Mouse (Mus musculus): ENCODE measurements around the gene Trp53. TPM values are rescaled to one million over a fixed set of nuclear protein-coding genes. Genes with fewer than 3 reads are reported as not detected.

Trp53 gene
- polyA plus RNA-seq, 1 experiment from 2014 or later: 110 TPM

DNA sequence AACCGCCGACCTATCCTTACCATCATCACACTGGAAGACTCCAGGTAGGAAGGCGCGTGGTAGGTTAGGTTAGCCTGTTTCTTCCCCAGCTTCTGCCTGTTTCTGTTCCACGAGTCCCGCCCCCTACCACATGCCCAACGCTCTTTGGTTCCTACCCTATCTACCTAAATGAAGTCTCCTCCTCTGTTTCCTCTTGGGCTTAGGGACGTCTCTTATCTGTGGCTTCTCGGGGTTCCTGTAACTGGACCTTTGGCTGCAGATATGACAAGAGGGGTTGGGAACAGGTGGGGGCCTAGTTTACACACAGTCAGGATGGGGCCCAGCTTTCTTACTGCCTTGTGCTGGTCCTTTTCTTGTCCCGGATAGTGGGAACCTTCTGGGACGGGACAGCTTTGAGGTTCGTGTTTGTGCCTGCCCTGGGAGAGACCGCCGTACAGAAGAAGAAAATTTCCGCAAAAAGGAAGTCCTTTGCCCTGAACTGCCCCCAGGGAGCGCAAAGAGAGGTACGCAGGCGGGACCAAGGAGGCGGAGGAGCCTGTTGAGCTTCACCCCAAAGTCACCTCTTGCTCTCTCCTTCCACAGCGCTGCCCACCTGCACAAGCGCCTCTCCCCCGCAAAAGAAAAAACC is 9.2 kb downstream of the Trp53 start:
- Histone ChIP-seq H3K27me3 (replicated peaks) (no peaks in the 10 kb centered on the region), H3K4me2 (peak overlapping the region; percentile 61), H3K36me3 (peaks cover 80% of the 10 kb centered on the region), H3K4me1 (peaks cover 93% of the 10 kb centered on the region), H3K27ac (peak overlapping the region; percentile 95), H3K9me3 (replicated peaks) (no peaks in the 10 kb centered on the region), H3K4me3 (peak overlapping the region; percentile 10), H3K9ac (peak overlapping the region; percentile 64)
- WGBS (ENCODE audit: insufficient replicate concordance): 41% methylated on average over 22 of the region's 22 CpGs
- peak; percentile 81 for ATAC-seq

DNA sequence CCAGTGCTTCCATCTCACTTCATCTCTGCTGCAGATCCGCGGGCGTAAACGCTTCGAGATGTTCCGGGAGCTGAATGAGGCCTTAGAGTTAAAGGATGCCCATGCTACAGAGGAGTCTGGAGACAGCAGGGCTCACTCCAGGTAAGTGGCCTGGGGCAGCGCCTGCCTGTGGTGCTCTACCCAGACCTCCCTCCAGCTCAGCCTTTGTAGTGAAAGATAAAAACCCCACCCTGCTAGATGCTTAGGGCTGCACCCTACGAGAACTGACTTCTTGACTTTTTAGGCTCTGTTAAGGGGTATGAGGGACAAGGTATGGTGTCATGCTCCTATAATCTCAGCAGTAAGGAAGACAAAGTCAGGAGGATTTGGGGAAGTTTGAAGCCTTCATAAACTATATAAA is 10.5 kb downstream of the Trp53 start:
- peak; percentile 63 for ATAC-seq
- peak overlapping the region; percentile 61 for H3K4me2 ChIP-seq
- peak overlapping the region; percentile 95 for H3K27ac ChIP-seq
- H3K4me1 ChIP-seq: peaks cover 80% of the 10 kb centered on the region
- WGBS (ENCODE audit: insufficient replicate concordance): 73% methylated on average over 8 of the region's 8 CpGs
- H3K9me3 ChIP-seq (replicated peaks): no peaks in the 10 kb centered on the region
- peak overlapping the region; percentile 64 for H3K9ac ChIP-seq
- H3K36me3 ChIP-seq: peaks cover 85% of the 10 kb centered on the region
- no peaks in the 10 kb centered on the region for H3K27me3 ChIP-seq (replicated peaks)
- peak overlapping the region; percentile 10; the same call in 1 of the 2 replicates for H3K4me3 ChIP-seq

DNA sequence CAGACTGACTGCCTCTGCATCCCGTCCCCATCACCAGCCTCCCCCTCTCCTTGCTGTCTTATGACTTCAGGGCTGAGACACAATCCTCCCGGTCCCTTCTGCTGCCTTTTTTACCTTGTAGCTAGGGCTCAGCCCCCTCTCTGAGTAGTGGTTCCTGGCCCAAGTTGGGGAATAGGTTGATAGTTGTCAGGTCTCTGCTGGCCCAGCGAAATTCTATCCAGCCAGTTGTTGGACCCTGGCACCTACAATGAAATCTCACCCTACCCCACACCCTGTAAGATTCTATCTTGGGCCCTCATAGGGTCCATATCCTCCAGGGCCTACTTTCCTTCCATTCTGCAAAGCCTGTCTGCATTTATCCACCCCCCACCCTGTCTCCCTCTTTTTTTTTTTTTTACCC is 11.3 kb downstream of the Trp53 start:
- WGBS (ENCODE audit: insufficient replicate concordance): 71% methylated on average over 3 of the region's 3 CpGs
- H3K4me2 ChIP-seq: no peak overlapping the region

DNA sequence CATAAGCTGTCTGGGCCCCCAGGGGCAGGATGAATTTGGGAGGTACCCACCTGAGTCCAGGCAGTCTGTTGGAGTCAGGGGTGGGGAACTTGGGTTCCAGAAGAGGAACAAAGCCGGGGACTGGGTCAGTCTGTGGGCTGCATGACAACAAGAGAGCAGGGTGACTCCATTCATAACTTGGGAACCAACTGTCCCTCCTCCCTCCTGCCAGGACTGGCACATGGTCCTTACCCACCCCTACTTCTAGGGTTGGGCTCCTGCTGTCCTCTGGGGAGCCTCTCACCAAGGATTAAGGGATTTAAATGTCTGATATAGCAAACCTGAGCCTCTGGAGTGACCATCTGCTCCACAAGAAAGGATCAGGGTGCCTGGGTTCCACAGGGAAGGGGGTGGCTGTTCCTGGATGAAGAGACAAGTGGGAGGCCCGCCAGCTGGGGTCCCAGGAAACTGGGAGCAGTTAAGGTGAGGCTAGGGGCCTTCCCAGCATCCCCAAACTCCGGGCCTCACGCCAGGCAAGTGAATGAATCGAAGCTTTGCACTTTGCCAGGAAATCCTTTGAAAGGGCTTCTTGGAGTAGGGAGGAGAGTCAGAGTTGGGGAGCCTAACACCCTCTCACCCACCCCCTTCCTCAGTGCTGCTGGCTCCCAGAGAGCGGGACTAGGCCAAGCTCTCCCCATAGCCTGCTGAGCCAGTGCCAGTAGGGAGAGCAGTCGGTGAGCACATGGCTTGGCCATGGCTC is 11.9 kb downstream of the Trp53 start:
- WGBS (ENCODE audit: insufficient replicate concordance): 76% methylated on average over 7 of the region's 7 CpGs
- no peak overlapping the region for H3K4me3 ChIP-seq
- H3K9ac ChIP-seq: peak overlapping the region; percentile 28; the same call in 1 of the 2 replicates
- H3K36me3 ChIP-seq: peaks cover 83% of the 10 kb centered on the region
- no peak overlapping the region for H3K4me2 ChIP-seq
- H3K27me3 ChIP-seq (replicated peaks): no peaks in the 10 kb centered on the region
- ATAC-seq: no peak
- peak overlapping the region; percentile 95 for H3K27ac ChIP-seq
- no peaks in the 10 kb centered on the region for H3K9me3 ChIP-seq (replicated peaks)
- H3K4me1 ChIP-seq: peaks cover 66% of the 10 kb centered on the region

More for the DNA sequence above, 11.3 kb downstream of the Trp53 start:
- peak overlapping the region; percentile 28; the same call in 1 of the 2 replicates for H3K9ac ChIP-seq
- H3K4me3 ChIP-seq: no peak overlapping the region
- peaks cover 72% of the 10 kb centered on the region for H3K4me1 ChIP-seq
- no peaks in the 10 kb centered on the region for H3K27me3 ChIP-seq (replicated peaks)
- H3K9me3 ChIP-seq (replicated peaks): no peaks in the 10 kb centered on the region
- peaks cover 88% of the 10 kb centered on the region for H3K36me3 ChIP-seq
- peak overlapping the region; percentile 95 for H3K27ac ChIP-seq
- no peak for ATAC-seq

DNA sequence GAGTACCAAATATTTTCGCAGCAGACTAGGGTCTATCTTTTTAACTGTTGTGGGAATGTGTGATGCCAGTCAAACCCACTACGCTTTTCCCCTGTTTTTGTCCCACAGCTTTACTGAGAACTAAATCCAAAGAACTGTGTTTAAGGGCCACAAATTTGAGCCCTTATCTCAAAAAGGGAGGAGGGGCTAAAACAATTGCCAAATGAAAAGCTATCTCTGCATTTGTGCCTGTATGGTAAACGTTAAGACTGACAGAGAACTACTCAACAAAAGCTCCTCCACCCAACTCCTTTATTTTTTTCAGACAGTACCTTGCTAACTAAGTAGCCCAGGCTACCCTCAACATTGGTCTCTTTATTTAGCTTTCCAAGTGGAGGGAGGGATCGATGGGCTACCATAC is 12.6 kb downstream of the Trp53 start:
- Histone ChIP-seq H3K4me2 (no peak overlapping the region), H3K27me3 (replicated peaks) (no peaks in the 10 kb centered on the region), H3K9me3 (replicated peaks) (no peaks in the 10 kb centered on the region), H3K4me1 (peaks cover 58% of the 10 kb centered on the region), H3K27ac (peak overlapping the region; percentile 95), H3K4me3 (no peak overlapping the region), H3K36me3 (peaks cover 83% of the 10 kb centered on the region), H3K9ac (peak overlapping the region; percentile 28; the same call in 1 of the 2 replicates)
- WGBS (ENCODE audit: insufficient replicate concordance): 65% methylated on average over 4 of the region's 4 CpGs
- no peak for ATAC-seq

DNA sequence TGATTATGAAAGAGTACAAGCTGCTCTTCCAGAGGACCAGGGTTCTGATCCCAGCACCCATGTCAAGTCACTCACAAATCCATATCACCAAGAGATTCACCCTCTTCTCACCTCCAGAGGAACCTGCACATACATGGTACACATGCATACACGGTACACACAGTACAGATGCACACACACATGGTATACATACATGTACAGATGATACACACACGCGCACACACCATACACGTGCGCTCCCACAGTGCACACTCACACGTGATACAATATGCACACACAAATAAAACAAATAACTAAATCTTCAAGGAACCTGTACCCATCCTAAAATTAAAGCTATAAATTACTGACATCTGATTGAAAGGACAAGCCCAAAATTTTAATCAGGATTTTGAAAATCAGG is 14.7 kb downstream of the Trp53 start:
- Histone ChIP-seq H3K9me3 (replicated peaks) (no peaks in the 10 kb centered on the region), H3K27ac (peak overlapping the region; percentile 2; the same call in 1 of the 2 replicates), H3K4me1 (peaks cover 52% of the 10 kb centered on the region), H3K4me3 (no peak overlapping the region), H3K27me3 (replicated peaks) (no peaks in the 10 kb centered on the region), H3K9ac (no peak overlapping the region), H3K36me3 (peaks cover 73% of the 10 kb centered on the region), H3K4me2 (no peak overlapping the region)
- ATAC-seq: no peak
- 88% methylated on average over 6 of the region's 6 CpGs for WGBS (ENCODE audit: insufficient replicate concordance)

DNA sequence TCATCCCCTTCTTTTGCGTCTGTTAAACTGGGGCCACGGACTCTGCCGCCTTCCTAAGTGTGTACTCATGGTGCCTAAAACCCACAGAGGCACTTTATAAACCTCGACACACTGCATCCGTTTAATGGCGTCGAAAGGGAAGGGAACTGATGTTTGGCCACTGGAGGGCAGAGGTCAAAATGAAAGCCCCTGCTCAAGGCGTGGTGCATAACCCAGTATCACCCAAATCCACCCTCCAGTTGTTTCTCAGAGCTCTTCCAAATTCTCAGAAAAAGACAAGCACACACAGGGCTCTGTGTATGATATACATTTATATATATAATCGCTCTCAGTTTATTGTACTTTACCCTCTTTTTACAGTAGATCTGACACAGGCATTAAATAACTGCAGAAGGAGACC is 19.3 kb downstream of the Trp53 start:
- no peaks in the 10 kb centered on the region for H3K9me3 ChIP-seq (replicated peaks)
- H3K36me3 ChIP-seq: peaks cover 69% of the 10 kb centered on the region
- H3K4me1 ChIP-seq: peaks cover 60% of the 10 kb centered on the region
- H3K27ac ChIP-seq: peak overlapping the region; percentile 92
- peak overlapping the region; percentile 67 for H3K9ac ChIP-seq
- H3K4me2 ChIP-seq: peak overlapping the region; percentile 100
- H3K4me3 ChIP-seq: peak overlapping the region; percentile 37
- WGBS (ENCODE audit: insufficient replicate concordance): 8% methylated on average over 9 of the region's 9 CpGs
- ATAC-seq: peak; percentile 84
- H3K27me3 ChIP-seq (replicated peaks): no peaks in the 10 kb centered on the region

DNA sequence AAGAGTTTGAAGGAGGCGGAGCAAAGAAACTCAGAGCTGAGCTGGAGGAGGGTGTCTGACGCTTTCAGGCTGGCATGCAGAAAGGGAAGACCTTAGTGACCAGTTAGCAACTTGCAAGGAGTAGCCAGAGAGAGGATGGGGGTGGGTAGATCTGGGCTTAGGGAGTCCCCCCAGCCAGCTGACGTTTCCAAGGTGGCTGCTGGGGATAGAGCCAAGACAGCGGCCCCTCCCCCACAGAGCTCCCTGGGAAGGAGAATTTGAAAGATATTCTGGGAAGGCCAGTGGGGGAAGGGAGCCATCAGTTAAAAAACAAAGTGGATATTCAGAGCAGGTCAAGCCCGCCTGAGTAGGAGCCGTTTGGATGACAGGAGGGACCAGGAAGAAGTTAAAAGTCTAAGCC is 19.9 kb downstream of the Trp53 start:
- Histone ChIP-seq H3K27me3 (replicated peaks) (no peaks in the 10 kb centered on the region), H3K27ac (peak overlapping the region; percentile 92), H3K9me3 (replicated peaks) (no peaks in the 10 kb centered on the region), H3K36me3 (peaks cover 64% of the 10 kb centered on the region), H3K9ac (peak overlapping the region; percentile 67), H3K4me3 (peak overlapping the region; percentile 37), H3K4me1 (peaks cover 66% of the 10 kb centered on the region), H3K4me2 (peak overlapping the region; percentile 100)
- ATAC-seq: peak; percentile 20; the same call in 1 of the 2 replicates
- 17% methylated on average over 6 of the region's 6 CpGs for WGBS (ENCODE audit: insufficient replicate concordance)

DNA sequence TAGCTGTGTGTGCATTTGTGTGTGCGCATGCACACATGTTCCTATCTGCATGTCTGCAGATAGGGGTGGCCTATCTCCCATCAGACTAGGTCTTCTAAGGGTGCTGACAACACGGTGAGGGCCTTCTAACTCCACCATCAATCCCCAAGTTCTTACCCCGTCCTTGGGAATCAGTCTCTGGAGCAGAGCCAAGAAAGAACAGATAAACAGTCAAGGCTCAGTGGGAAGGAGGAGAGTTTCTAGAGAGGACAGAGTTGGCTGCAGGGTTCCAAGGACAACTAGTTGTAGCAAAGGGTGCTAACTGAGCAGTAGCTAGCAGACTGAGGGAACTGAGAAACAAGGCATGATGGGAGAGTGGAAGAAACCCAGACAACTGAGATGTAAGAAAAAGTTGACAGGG is 21.6 kb downstream of the Trp53 start:
- peak overlapping the region; percentile 92 for H3K27ac ChIP-seq
- peak overlapping the region; percentile 100 for H3K4me2 ChIP-seq
- ATAC-seq: no peak
- peak overlapping the region; percentile 67; the same call in 1 of the 2 replicates for H3K9ac ChIP-seq
- peaks cover 56% of the 10 kb centered on the region for H3K36me3 ChIP-seq
- H3K9me3 ChIP-seq (replicated peaks): no peaks in the 10 kb centered on the region
- WGBS (ENCODE audit: insufficient replicate concordance): 41% methylated on average over 3 of the region's 3 CpGs
- H3K4me3 ChIP-seq: no peak overlapping the region
- no peaks in the 10 kb centered on the region for H3K27me3 ChIP-seq (replicated peaks)
- peaks cover 76% of the 10 kb centered on the region for H3K4me1 ChIP-seq

DNA sequence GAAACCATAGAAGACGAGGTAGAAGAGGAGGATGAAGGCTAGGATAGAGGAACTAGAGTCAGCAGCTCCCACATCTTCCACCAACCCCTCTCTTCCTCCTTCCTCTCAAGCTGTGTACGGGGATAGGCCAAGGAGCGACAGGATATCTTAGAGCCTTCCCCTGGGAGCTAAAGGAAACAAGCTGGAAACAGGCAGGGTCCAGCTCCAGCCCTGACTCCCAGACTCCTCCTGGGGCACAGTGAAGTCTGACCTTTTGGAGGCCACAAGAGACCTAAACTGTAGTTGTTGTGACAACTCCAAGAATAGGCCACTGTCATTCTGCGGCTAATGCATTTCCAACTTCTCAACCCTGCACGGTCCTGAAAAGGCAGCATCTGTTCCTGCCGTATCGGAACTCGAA is 23.4 kb downstream of the Trp53 start:
- H3K27ac ChIP-seq: peak overlapping the region; percentile 84
- H3K9ac ChIP-seq: peak overlapping the region; percentile 93
- no peaks in the 10 kb centered on the region for H3K9me3 ChIP-seq (replicated peaks)
- peak overlapping the region; percentile 100 for H3K4me2 ChIP-seq
- WGBS (ENCODE audit: insufficient replicate concordance): 79% methylated on average over 8 of the region's 8 CpGs
- H3K4me3 ChIP-seq: peak overlapping the region; percentile 78
- H3K36me3 ChIP-seq: peaks cover 49% of the 10 kb centered on the region
- H3K4me1 ChIP-seq: peaks cover 93% of the 10 kb centered on the region
- no peaks in the 10 kb centered on the region for H3K27me3 ChIP-seq (replicated peaks)
- no peak for ATAC-seq

DNA sequence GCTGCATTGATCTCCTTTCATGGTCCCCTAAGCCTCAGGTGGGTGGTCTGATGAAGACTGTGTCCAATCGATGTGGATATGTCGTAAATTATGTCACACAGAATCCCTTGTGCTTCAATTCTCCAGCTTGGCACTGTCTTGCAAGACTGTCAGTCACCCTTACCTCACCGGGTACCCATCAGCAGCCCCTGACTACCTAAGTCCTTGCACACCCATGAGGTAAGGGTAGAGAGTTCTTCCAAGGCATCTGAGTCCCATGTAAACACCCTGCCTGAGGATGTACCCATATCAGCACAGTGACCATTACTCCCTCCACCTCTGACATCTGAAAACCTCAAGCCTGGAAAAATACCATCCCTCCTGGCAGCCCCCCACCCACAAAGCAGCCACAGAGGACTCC is 24.2 kb downstream of the Trp53 start:
- no peaks in the 10 kb centered on the region for H3K27me3 ChIP-seq (replicated peaks)
- no peak for ATAC-seq
- H3K9ac ChIP-seq: peak overlapping the region; percentile 93
- H3K27ac ChIP-seq: peak overlapping the region; percentile 84
- no peaks in the 10 kb centered on the region for H3K9me3 ChIP-seq (replicated peaks)
- peaks cover 93% of the 10 kb centered on the region for H3K4me1 ChIP-seq
- H3K4me2 ChIP-seq: peak overlapping the region; percentile 100
- H3K36me3 ChIP-seq: peaks cover 41% of the 10 kb centered on the region
- peak overlapping the region; percentile 78 for H3K4me3 ChIP-seq
- 56% methylated on average over 3 of the region's 3 CpGs for WGBS (ENCODE audit: insufficient replicate concordance)

Data from liver, embryonic 12.5 days (tissue).